Mouse (Mus musculus): ENCODE data around the gene Ebi3.

Gene Ebi3

GRCm38 (mm10) chr17:56005415-56006061 is 53.1 kb downstream of the Ebi3 start, which contains the start of the genes Stap2 and Mpnd:
TSS of gene Stap2 (minus strand) at chr17:56005584.
TSS of gene Mpnd (plus strand) at chr17:56005711.
- DNase-seq (ENCODE audit: low spot score), result peak; percentile 70

All from urinary bladder, postnatal 14 days (tissue).